In genomic region chr14:114876427-114876826, GRCm38 (mm10) we compare ENCODE assay signal across 19 mouse cellular contexts.
DNase-seq lines count a peak whose midpoint lies in the region; ATAC-seq lines count a peak whose summit lies in the region.
"Had no signal": no experiment of that assay in that cellular context is flagged by ENCODE, and none has a peak within 500 bp of the region (broad histone marks: within the 10 kb centered on the region; RNA-seq: fewer than 3 reads in every experiment).

No protein-coding gene starts in this region.

- no peaks in the 10 kb centered on the region for H3K27me3 ChIP-seq in liver, embryonic 11.5 days (replicated peaks; ENCODE audit: control insufficient read depth, insufficient read depth, low read length)
- no peaks in the 10 kb centered on the region for H3K27me3 ChIP-seq in limb, embryonic 10.5 days (ENCODE audit: low read depth, poor library complexity, severe bottlenecking)
- H3K27me3 ChIP-seq in intestine, embryonic 16.5 days (replicated peaks; ENCODE audit: control insufficient read depth, insufficient read depth, low read length) = no peaks in the 10 kb centered on the region
- H3K27me3 ChIP-seq: limb, embryonic 13.5 days; liver, embryonic 15.5 days; neural tube, embryonic 12.5 days; stomach, embryonic 15.5 days had no signal

- WGBS in liver, embryonic 11.5 days = 31% methylated on average over 9 of the region's 9 CpGs
- 34% methylated on average over 9 of the region's 9 CpGs for WGBS in limb, embryonic 10.5 days
- 65% methylated on average over 9 of the region's 9 CpGs for WGBS in intestine, embryonic 16.5 days

- H3K9me3 ChIP-seq in liver, embryonic 11.5 days (ENCODE audit: control insufficient read depth, low read length) = no peaks in the 10 kb centered on the region
- no peaks in the 10 kb centered on the region for H3K9me3 ChIP-seq in limb, embryonic 10.5 days (replicated peaks)
- no peaks in the 10 kb centered on the region for H3K9me3 ChIP-seq in intestine, embryonic 16.5 days (ENCODE audit: control insufficient read depth, low read length)
- H3K9me3 ChIP-seq: limb, embryonic 13.5 days; liver, embryonic 15.5 days; neural tube, embryonic 12.5 days; stomach, embryonic 15.5 days had no signal

- H3K4me3 ChIP-seq in liver, embryonic 11.5 days (ENCODE audit: low read depth, low read length) = no peak overlapping the region
- H3K4me3 ChIP-seq in limb, embryonic 10.5 days = no peak overlapping the region
- H3K4me3 ChIP-seq in intestine, embryonic 16.5 days (ENCODE audit: low read length) = no peak overlapping the region
- H3K4me3 ChIP-seq: heart, adult 2 months; limb, embryonic 13.5 days; liver, embryonic 15.5 days; neural tube, embryonic 12.5 days; stomach, embryonic 15.5 days had no signal

- no peak for DNase-seq in liver, embryonic 11.5 days (ENCODE audit: low spot score)
- no peak for DNase-seq in liver
- peak; percentile 60 for DNase-seq in embryo, embryonic 10.5 days (ENCODE audit: low spot score)
- no peak for DNase-seq in limb, embryonic 10.5 days (ENCODE audit: low spot score)
- DNase-seq in gastrocnemius, postnatal 25 days = no peak
- DNase-seq: cerebellum, adult 18-20 months; cerebellum, postnatal 36 days; heart, adult 2 months; heart, postnatal 4 days; kidney, adult 8-10 months; kidney, postnatal 14 days; right cerebral cortex, postnatal 14 days; thymus, adult 2 months had no signal

- no peak overlapping the region for H3K9ac ChIP-seq in liver, embryonic 11.5 days (ENCODE audit: low read depth, low read length)
- no peak overlapping the region for H3K9ac ChIP-seq in intestine, embryonic 16.5 days (ENCODE audit: low read depth, low read length)
- H3K9ac ChIP-seq: limb, embryonic 13.5 days; liver, embryonic 15.5 days; neural tube, embryonic 12.5 days; stomach, embryonic 15.5 days had no signal

- 0 out of 2 replicates have a peak, but pooled peaks cover 3% of the 10 kb centered on the region for H3K4me1 ChIP-seq in liver, embryonic 11.5 days (replicated peaks; ENCODE audit: control insufficient read depth, insufficient read depth, low read length)
- peaks cover 48% of the 10 kb centered on the region for H3K4me1 ChIP-seq in limb, embryonic 10.5 days
- H3K4me1 ChIP-seq in intestine, embryonic 16.5 days (ENCODE audit: control insufficient read depth, insufficient read depth, low read length) = no peaks in the 10 kb centered on the region
- H3K4me1 ChIP-seq: liver, embryonic 15.5 days; stomach, embryonic 15.5 days had no signal

- 0 out of 2 replicates have a peak, but pooled peaks have one; percentile 25 for ATAC-seq in liver, embryonic 11.5 days (replicated peaks; ENCODE audit: low FRiP score)
- peak; percentile 45; the same call in 1 of the 2 replicates for ATAC-seq in common myeloid progenitor, adult 5-6 weeks (replicated peaks; ENCODE audit: low read depth, poor library complexity, severe bottlenecking)
- no peak for ATAC-seq in intestine, embryonic 16.5 days

- no peaks in the 10 kb centered on the region for H3K36me3 ChIP-seq in liver, embryonic 11.5 days (ENCODE audit: control insufficient read depth, insufficient read depth, low read length)
- no peaks in the 10 kb centered on the region for H3K36me3 ChIP-seq in limb, embryonic 10.5 days
- H3K36me3 ChIP-seq in intestine, embryonic 16.5 days (ENCODE audit: control insufficient read depth, insufficient read depth, low read length) = no peaks in the 10 kb centered on the region
- H3K36me3 ChIP-seq: limb, embryonic 13.5 days; liver, embryonic 15.5 days; neural tube, embryonic 12.5 days; stomach, embryonic 15.5 days had no signal

- H3K27ac ChIP-seq in liver, embryonic 11.5 days (ENCODE audit: low read depth, low read length) = no peak overlapping the region
- H3K27ac ChIP-seq in limb, embryonic 10.5 days = peak overlapping the region; percentile 85
- no peak overlapping the region for H3K27ac ChIP-seq in intestine, embryonic 16.5 days (ENCODE audit: low read length)
- H3K27ac ChIP-seq: heart, adult 2 months; limb, embryonic 13.5 days; liver, embryonic 15.5 days; neural tube, embryonic 12.5 days; stomach, embryonic 15.5 days had no signal

- no peak overlapping the region for H3K4me2 ChIP-seq in liver, embryonic 11.5 days
- H3K4me2 ChIP-seq in intestine, embryonic 16.5 days (ENCODE audit: low read depth, low read length) = no peak overlapping the region
- H3K4me2 ChIP-seq: limb, embryonic 13.5 days; liver, embryonic 15.5 days; neural tube, embryonic 12.5 days; stomach, embryonic 15.5 days had no signal
